Mouse (Mus musculus) cerebellum, adult (tissue): Measurements from ENCODE around the gene Tac4.

Experiments used
- ATAC-seq: cut with Nextera tagmentation; 2 replicates; pipeline ENCODE4 v1.9.2; 2017; ENCODE audit warnings: mild to moderate bottlenecking, moderate library complexity, mixed read lengths; ENCODE audit not compliant: insufficient number of reproducible peaks, low FRiP score, low TSS enrichment

Tac4 gene

GRCm38 (mm10) chr11:95310648-95311424, 49.5 kb downstream of the Tac4 start:
- ATAC-seq, result no peak

DNA sequence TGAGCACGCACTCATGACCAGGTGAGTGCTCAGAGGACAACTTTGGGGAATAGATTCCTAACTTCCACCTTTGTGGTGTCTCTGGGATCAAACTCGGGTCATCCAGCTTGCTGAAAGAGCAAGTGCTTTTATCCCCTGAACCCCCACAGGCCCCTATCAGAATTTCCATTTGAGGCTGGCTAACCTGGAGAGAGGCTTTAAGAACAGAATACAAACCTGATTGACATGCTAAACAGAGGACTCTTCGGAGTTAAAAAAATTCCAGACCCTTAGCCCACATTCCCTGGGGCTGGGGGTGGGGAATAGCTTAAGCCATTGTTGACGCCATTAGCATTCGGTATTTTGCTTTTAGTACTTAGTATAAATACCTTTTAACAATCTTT, 50.1 kb downstream of the Tac4 start:
- ATAC-seq, result no peak

DNA sequence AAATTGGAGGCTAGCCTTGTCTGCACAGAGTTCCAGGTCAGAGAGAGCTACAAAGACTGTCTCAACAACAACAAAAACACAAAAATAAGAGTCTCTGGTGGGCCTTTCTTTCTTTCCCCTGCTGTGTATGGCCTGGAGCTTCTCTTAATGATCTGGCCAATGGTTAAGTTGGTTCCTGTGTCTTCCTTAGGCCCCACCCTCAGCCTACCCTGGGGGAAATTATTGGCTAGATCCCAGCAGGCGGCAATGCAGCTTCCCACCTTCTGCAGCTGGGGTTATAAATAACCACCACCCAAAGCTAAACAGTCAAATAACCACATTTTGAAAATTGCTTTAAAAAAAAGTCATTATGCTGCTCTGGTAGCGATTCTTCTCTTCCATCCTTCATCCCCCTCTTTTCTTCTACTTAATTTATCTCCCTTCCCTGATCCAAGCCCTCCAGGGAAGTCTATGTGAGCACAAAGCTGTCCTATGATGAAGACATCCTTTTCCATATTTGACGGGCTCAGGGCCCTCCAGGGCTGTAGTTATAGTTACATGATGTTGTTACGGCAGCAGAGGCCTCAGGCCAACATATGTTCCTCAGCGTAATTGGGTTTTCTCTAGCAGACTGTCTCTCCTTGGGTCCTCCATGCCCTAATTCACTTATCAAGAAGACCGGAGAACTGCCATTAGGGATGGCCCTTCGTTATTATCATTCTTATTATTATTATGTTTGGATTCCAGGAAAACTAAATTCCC, 54.1 kb downstream of the Tac4 start:
- no peak for ATAC-seq

DNA sequence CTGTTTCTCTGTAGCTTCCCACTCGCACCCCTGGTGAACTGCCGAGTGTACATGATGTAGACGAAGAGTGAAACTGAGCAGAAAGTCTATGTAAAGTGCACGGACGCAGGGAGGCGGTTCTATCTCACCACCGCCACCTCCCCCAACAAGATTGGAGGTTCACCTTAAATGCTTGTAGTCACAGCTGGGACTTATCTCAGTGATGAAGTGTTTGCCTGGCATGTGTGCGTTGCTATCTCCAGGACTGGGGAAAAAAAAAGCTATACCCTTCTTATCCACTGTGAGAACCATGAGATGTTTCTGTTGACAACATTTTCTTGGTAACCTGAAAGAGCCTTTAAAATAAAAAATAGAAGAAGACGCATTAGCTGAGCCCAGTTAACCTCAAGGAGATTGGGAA, 56.8 kb downstream of the Tac4 start:
- no peak for ATAC-seq
